Mouse (Mus musculus): ENCODE data around the gene Dlg1.

Gene Dlg1

DNA sequence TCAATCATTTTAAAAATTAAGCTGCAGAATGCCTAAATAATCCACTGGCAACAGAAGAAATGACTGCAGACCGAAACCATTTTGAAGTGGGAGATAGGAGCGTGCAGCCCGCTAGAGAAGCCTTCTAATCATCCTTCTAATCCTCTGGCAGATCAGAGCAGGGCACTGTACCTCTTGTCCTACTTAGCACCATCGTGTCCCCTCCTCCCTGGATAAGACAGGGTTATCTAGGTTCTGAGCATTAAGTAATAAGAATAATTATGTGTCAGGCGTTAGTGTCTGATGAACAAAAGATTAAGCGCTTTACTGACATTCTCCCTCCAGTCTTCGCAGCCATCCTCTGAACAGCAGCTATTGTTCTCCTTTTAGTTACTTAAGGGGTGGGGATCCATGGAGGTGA, 16.0 kb upstream of the Dlg1 start:
- no peak for TF ChIP-seq GATA4 (IDR thresholded peaks at IDR 0.05; ENCODE audit: insufficient replicate concordance, low read length)

DNA sequence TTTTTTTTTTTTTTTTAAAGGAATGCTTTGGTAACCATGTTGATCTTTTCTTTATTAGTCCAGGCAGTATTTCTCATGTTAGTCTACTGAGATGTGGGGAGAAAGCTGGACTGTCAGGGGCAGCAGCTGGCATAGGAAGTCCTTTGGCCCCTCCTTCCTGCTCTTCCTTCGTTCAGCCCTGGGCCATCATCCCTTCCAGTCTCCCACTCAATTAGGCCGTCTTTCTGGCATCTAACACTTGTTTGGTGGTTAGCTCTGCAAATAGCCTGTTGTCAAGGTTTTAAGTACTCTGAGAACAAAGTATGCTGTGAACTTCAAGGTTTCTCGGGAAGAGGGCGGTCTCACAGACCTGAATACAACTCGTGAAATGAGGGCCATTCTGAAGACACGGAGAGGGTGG, 12.5 kb upstream of the Dlg1 start:
- TF ChIP-seq GATA4 (IDR thresholded peaks at IDR 0.05; ENCODE audit: insufficient replicate concordance, low read length) = no peak

DNA sequence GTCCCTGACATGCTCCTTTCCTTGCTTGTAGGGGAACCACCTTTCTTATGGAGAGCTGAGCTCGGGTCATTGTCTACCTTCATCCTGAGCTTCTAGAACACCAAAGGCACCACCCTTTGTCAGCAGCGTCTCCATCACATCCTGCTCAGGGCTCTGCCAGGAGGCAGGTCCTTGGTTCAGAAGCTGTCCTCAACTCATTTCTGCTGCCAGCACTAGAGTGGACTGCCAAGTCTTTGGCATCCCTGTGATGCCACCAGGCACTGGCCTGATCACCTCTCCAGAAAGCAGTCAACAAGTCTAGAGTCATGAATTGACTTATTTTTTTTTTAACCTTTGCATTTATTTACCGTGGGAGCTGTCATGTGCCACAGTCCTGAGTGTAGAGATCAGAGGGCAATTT, 11.7 kb upstream of the Dlg1 start:
- no peak for TF ChIP-seq GATA4 (IDR thresholded peaks at IDR 0.05; ENCODE audit: insufficient replicate concordance, low read length)

DNA sequence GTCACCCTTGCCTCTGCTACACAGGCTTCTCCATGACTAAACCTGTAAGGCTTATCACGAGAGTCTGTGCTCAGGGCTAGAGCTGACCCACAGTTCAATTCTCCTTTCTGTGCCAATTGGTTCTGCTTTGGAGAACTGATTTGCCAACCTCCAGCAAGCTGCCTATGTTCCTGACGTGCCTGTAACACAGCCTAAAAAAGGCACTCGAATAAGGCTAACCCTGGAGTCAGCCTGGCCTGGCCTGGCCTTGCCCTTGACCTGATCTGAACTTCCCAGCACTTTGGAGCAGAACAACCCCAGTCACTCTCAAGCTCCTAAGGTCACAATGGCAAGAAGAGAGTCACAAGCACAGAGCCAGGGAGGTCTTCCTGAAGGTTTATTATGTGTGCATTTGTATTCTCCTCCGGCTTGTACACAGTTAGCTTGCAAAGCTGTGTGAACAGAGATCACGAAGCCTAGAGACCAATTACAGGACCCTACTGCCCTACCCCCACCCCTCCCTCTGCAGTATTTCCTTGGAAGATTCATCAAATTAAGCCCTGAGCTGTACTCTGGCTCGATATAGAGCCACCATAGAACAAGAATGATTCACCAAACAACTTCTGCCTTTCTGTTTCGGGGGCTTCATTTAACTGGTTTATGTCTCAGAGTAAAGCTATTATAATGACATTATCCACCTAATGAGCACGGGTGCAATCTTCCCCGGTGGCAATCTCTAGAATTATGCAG, 11.0 kb upstream of the Dlg1 start:
- TF ChIP-seq GATA4 (IDR thresholded peaks at IDR 0.05; ENCODE audit: insufficient replicate concordance, low read length) = no peak

DNA sequence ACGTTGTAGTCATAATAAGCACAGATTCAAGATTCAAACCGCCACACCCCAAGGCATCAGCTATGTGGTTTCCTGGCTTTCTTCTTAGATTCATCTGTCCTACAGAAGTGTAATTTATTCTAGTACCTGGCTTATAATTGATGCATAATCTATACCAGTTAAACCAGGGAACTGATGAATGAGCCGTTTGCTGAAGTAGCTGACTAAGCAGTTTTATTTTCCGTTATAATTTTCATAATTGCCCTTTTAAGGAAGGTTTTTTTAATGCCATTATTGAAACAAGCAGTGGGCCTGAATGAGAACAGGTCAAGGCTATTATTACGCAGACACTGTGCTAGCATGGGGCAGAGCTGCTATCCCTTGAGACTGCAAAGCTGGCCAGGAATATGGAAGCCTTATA, 9.6 kb upstream of the Dlg1 start:
- TF ChIP-seq GATA4 (IDR thresholded peaks at IDR 0.05; ENCODE audit: insufficient replicate concordance, low read length) = no peak

DNA sequence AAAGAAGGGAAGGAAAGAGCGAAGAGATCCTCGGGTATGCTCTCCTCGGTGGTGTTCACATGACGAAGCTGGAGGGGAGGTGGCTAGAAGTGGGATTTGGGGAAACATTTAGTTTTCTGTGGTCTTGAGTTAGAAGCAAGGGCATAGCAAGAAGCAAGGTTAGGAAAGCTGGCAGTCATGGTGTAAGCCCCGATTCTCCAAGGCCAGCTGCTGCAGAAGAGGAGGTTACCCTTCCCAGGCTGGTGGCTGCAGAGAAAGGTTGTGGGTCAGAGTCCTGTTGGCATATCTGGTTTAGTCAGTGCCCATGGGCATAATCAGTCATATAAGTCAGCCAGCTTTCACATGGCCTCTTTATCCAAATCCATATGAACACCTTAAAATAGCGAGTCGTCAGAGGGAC, 9.2 kb upstream of the Dlg1 start:
- TF ChIP-seq GATA4 (IDR thresholded peaks at IDR 0.05; ENCODE audit: insufficient replicate concordance, low read length) = no peak

DNA sequence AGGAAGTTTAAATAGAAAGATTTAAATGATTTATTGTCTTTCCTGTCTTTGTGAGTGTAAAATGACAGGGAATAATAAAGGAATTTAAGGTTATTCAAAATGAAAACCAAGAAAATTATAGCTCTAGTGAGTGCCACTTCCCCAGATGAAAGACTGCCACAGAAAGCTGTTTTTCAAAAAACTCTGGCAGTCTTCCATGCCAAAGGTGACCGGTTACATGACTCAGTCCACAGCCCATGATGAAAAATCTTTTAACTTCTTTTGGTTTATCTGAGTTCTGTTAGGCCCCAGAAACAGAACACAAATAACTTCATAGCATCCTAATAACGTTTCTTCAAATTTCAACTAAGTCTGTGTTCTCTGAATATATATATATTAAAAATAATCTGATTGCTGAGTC, 7.7 kb upstream of the Dlg1 start:
- TF ChIP-seq GATA4 (IDR thresholded peaks at IDR 0.05; ENCODE audit: insufficient replicate concordance, low read length) = no peak

DNA sequence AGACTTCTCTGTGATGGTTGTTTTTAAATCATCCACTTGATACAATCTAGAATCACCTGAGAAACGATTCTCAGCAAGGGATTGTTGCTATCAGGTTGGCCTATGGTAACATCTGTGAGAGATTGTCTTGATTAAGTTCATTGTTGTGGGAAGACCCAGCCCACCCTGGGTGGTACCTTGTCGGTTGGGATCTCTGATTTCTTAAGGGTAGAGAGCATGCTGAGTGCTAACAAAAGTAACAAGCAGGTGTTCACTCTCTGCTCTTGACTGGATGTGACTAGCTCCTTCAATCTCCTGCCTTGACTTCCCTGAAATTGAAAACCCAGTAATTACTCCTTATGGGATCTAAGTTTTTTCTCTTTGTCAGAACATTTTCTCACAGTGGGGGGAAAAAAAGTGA, 5.7 kb upstream of the Dlg1 start:
- TF ChIP-seq GATA4 (IDR thresholded peaks at IDR 0.05; ENCODE audit: insufficient replicate concordance, low read length) = no peak

DNA sequence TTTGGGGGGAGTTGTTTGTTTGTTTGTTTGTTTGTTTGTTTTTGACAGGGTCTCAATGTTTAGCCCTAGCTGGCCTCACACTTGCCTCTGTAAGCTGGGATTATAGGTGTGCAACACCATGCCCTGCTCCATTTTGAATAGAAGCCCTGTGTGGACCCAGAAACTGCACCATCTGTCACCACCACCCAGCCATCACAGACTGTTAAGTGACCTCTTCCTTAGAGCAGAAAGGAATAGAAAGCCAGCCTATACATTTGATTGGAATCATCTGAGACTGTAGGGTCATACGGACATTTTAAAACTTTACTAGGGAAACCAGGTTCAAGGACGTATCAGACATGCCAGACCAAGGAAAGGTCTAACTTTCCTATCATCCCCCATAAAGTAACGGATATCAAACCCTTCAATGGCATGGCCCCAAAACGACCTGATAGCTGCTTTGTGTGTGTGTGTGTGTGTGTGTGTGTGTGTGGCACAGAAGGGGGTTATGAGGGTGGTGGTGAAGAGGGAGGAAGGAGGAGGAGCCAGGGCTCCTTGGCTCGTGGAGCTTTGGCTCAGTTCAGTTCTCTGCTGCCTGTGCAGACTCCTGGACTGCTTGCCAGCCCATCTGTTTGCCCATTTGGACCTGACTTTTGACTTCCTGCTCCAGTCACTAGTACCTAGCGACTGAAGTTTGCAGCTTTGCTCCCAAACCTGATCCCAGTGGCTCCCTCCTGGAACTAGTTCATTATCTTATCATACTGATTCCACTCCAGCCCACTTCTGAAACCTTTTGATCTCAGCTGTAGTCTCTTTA, 4.5 kb upstream of the Dlg1 start:
- no peak for TF ChIP-seq GATA4 (IDR thresholded peaks at IDR 0.05; ENCODE audit: insufficient replicate concordance, low read length)

DNA sequence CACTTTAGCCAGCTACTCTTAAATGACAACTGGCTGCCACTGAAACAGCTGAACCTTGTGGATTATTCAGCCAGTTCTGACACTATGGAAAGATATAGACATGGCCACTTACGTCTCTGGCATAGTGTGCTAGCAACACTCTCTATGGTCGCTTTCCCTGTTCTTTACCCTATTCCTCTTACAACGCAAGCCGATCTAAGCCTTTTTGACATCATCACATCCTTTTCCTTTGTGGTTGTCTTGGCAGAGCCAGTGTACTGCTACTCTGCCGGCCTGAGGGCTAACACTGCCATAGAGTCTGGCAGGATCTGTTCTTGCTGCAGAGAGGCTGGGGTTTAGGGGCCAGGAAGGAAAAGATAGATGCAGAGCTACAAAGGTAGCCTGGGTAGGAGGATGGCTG, 3.8 kb upstream of the Dlg1 start:
- no peak for TF ChIP-seq GATA4 (IDR thresholded peaks at IDR 0.05; ENCODE audit: insufficient replicate concordance, low read length)

DNA sequence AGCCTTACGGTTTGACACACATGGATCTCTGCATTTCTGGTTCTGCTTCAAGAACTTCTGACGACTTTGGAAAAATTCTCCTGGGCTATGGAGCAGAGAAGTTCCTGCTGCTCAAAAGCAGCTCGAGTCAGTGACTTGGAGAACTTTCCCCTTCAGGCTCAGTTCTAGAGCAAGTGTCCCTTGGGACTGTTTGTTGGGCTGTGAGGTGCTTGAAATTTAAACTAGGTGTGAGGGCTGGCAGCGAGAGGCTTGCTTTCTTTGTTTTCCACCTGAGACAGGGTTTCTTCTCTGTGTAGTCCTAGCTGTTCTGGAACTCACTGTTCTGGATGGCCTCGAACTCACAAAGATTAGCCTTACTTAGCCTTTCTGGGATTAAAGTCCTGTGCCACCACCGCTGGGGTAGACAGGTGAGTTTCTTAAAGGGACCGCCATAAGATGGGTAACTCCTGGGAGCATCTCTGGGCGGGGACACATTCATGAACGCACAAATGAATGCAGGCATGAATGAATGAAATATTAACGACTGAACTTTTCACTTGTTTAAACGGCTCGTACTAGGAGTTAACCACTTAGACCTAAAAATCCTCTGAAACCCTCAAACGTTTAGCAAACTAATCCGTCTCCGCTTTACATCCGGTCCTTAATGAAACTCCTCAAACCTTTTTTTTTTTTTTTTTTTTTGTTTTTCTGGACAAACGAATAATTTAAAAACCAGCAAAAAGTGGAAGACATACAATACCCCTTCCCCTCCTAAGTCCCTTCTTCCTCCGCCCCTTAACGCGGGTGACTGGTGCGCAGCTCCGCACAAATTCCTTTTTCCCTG, 476 bp upstream of the Dlg1 start:
- TF ChIP-seq GATA4 (IDR thresholded peaks at IDR 0.05; ENCODE audit: insufficient replicate concordance, low read length) = no peak

DNA sequence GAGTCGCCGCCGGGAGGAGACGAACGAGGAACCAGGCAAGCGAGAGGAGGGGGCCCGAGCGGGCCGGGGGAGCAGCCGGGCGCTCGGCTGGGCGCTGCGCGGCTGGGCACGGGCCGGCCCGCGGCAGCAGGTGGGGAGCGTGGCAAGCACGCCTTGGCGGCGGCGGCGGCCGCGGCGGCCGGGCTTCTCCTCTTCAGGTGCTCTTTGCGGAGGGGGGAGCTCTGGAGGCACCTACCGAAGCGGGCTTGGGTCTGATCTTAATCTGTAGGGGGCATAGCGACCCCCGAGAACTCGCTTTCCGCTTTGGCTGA, 999 bp downstream of the Dlg1 start:
- no peak for TF ChIP-seq GATA4 (IDR thresholded peaks at IDR 0.05; ENCODE audit: insufficient replicate concordance, low read length)

DNA sequence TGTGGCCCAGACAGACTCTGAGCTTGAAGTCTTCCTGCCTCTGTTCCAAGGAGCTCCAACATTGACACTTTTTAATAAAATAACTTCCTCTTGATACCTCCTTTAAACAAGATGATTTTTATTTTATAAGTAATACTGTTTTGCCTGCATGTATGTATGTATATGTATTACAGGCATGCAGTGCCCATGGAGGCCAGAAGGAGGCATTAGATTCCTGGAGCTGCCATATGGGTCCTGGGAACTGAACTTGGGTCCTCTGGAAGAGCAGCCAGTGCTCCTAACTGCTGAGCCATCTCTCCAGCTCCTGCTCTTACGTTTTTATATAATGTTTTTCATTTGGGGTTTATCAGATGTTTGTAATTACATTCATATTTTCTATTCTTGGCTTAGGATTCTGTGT, 9.0 kb downstream of the Dlg1 start:
- no peak for TF ChIP-seq GATA4 (IDR thresholded peaks at IDR 0.05; ENCODE audit: insufficient replicate concordance, low read length)

DNA sequence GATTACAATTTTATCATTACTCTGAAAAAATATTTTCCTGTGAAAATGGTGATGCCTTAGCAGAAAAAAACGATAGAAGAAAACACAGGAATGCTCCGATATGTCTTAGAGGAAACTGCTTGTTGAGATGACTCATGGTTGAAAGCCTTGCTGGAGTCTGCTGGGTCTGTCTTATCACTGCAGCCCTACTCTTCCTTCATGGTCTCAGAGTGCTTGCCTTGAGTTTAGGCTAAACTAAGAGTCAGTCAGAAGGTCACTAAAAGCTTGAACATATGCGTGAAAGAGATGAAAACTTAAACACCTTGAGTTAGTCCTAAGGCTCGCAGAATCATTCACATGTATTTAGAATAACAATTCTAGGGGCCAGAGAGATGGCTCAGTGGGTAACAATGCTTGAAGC, 14.2 kb downstream of the Dlg1 start:
- TF ChIP-seq GATA4 (IDR thresholded peaks at IDR 0.05; ENCODE audit: insufficient replicate concordance, low read length) = no peak

DNA sequence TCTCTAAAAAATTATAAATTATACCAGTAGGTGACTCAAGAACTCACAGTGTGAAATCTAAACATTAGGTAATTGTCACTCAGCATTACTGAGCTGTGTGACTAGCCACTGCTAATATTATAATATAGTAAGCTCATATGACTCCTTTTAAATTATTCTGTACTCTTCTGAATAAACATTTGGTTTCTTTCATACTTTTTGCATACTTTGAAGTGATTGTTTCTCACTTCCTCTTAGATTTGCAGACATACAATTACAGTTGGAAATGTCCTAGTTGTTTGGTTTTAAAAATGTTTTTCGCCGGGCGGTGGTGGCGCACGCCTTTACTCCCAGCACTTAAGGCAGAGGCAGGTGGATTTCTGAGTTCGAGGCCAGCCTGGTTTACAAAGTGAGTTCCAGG, 19.0 kb downstream of the Dlg1 start:
- TF ChIP-seq GATA4 (IDR thresholded peaks at IDR 0.05; ENCODE audit: insufficient replicate concordance, low read length) = no peak
